Mouse (Mus musculus): ENCODE measurements around the gene Pyroxd1. TPM values are rescaled to one million over a fixed set of nuclear protein-coding genes. Genes with fewer than 3 reads are reported as not detected.

Pyroxd1 gene
- 25.4 TPM for total RNA-seq (2023)

DNA sequence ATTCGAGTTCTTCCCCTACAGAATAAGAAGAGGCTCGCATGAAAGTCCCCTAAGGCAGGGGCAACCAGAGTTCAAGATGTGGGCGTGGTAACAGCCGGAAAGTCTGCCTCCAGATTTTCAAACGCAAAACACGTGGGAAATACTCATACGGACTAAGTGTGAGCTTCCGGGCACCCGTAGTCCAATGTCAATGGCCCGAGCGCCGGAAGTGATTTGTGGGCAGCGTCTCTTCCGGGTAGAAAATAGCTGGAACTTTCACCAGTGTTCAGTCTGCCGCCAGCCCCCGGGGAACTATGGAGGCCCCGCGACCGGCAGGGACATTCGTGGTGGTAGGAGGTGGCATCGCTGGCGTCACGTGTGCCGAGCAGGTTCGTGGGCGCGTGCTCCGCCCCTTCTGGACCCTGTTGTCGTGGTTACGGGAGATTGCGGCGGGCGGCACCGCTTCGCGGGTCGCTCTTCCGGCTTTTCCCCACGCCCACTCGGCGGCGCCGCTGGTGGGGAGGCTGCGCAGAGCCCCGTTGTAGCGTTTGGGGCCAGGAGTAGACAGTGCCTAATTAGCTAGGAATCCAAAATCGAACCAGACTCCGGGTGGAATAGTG lies at the start of gene Pyroxd1:
Gene Pyroxd1 (plus strand): TSS at position 215 of the 599 bp plus-strand sequence.

DNA sequence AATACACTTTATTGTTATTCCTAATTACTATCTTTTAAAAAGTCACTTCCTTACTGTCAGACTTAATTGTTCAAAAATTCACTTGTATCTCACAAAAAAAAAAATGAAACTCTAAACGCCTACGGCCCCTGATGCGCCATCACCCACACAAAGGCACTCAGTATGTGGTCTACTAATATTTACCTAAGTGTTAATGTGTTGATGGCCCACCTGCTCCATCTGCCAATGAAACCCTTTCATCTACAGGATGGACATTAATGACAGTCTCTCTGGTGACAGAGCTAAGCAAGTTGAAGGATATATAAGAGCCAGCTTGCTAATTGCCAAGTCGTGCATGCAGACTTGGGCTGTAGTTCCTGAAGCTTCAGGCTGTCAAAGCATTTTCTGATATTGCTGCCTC lies 47.4 kb upstream of the Pyroxd1 start, which contains the start of gene Iapp:
Gene Iapp (plus strand): TSS at position 326 of the 400 bp plus-strand sequence.

GRCm38 (mm10) chr6:142322881-142323280 lies 22.6 kb upstream of the Pyroxd1 start, which contains the start of gene Slco1a5:
TSS of gene Slco1a5 (minus strand) at chr6:142322981.

GRCm38 (mm10) chr6:142387011-142387754 lies 41.7 kb downstream of the Pyroxd1 start, which contains the start of the genes Recql and Golt1b:
TSS of gene Recql (minus strand) at chr6:142387087.
TSS of gene Golt1b (plus strand) at chr6:142387221.

Other genes with a start within 250 kb of the Pyroxd1 start
- 4.0 TPM for gene Slco1a6, start 137.1 kb upstream of the Pyroxd1 start, total RNA-seq (2023)
- gene Iapp, start 47.2 kb upstream of the Pyroxd1 start, total RNA-seq (2023): not detected
- gene Slco1a5, start 22.7 kb upstream of the Pyroxd1 start, total RNA-seq (2023): not detected
- gene Recql, start 41.4 kb downstream of the Pyroxd1 start, total RNA-seq (2023): 35.5 TPM
- 26.7 TPM for gene Golt1b, start 41.6 kb downstream of the Pyroxd1 start, total RNA-seq (2023)
- gene Spx, start 67.8 kb downstream of the Pyroxd1 start, total RNA-seq (2023): 0.41 TPM
- not detected for gene Gys2, start 127.5 kb downstream of the Pyroxd1 start, total RNA-seq (2023)
- 32.8 TPM for gene Ldhb, start 162.3 kb downstream of the Pyroxd1 start, total RNA-seq (2023)
- gene Kcnj8, start 226.0 kb downstream of the Pyroxd1 start, total RNA-seq (2023): 0.33 TPM

Measured in CD4-positive naive resting alpha-beta T cell, adult 57 days (primary cell).